Mouse (Mus musculus): Measurements from ENCODE around the gene Stk11ip.

DNA sequence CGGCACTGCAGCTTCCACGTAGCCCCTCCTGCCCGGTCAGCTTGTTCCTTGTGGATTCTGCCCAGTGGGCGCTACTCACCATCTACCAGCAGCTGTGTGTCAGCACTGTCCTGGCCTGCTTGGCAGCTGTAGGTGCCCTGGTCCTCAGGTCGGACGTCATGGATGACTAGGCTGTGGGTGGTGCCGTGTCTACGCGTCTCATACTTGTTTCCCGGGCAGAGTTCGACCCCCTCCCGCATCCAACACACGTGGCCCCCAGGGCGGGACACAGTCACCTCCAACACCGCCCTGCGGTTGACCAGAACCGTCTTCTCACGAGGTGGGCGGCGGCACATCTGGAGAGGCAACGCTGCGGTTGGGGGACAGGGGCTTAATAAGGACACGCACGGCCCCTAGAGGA is 34.8 kb upstream of the Stk11ip start:
- TF ChIP-seq POLR2A (IDR thresholded peaks at IDR 0.05; ENCODE audit: insufficient read depth, low read depth, low read length) (no peak), CTCF (IDR thresholded peaks at IDR 0.05; ENCODE audit: insufficient read depth, low read depth, low read length) (no peak)

All from olfactory bulb, adult 2 months (tissue).